Mouse (Mus musculus): ENCODE data around the gene Homer1. TPM values are rescaled to one million over a fixed set of nuclear protein-coding genes. Genes with fewer than 3 reads are reported as not detected.

The Homer1 gene
- polyA plus RNA-seq, 1 experiment from 2014 or later: 15.1 TPM

DNA sequence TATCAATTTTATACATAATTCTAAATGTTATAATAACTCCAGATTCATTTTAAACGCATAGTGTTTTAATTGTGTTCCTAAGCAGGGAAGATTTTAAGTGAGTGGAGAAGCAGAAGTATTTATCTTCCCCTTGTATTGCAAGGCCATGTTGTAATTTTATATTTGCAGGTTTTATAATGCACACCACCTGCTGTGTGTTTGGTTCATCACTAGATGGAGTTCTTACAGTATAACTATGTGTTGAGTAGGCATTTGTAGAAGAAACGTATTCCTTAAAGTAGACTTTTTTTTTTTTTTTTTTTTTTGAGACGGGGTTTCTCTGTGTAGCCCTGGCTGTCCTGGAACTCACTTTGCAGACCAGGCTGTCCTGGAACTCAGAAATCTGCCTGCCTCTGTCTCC is 35.9 kb downstream of the Homer1 start:
- no peak for TF ChIP-seq CTCF (IDR thresholded peaks at IDR 0.05)
- ATAC-seq: no peak
- in situ Hi-C loops (cut with MboI; ENCODE audit: low pct_unique_long_range_greater_than_20kb): no loop called here
- POLR2A ChIA-PET: no interaction called here
- CTCF ChIA-PET: no interaction called here
- no peaks in the 10 kb centered on the region for H3K27me3 ChIP-seq
- no peak for DNase-seq (ENCODE audit: low read depth, low spot score)

DNA sequence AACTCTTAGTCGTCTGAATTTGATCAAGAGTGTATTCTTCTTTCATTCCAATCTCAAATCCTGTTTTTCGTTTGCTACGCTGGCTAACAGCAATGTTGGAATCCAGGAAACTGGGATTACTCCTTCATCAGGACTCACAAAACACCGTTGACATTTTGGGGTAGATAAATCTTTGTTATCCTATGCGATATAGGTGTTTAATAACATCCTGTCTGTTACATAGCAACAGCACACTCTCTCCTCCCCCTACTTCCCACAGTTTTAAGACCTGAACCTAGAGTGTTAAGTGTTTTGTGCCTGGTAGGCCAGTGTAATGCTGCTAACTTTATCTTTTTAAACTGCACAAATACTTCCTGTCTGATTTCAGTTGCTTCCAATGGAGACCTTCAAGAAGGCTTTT is 39.0 kb downstream of the Homer1 start:
- H3K27me3 ChIP-seq: no peaks in the 10 kb centered on the region
- DNase-seq (ENCODE audit: low read depth, low spot score): no peak
- ATAC-seq: no peak
- TF ChIP-seq CTCF (IDR thresholded peaks at IDR 0.05): no peak
- ChIA-PET CTCF (no interaction called here), POLR2A (no interaction called here)
- in situ Hi-C loops (cut with MboI; ENCODE audit: low pct_unique_long_range_greater_than_20kb): no loop called here

DNA sequence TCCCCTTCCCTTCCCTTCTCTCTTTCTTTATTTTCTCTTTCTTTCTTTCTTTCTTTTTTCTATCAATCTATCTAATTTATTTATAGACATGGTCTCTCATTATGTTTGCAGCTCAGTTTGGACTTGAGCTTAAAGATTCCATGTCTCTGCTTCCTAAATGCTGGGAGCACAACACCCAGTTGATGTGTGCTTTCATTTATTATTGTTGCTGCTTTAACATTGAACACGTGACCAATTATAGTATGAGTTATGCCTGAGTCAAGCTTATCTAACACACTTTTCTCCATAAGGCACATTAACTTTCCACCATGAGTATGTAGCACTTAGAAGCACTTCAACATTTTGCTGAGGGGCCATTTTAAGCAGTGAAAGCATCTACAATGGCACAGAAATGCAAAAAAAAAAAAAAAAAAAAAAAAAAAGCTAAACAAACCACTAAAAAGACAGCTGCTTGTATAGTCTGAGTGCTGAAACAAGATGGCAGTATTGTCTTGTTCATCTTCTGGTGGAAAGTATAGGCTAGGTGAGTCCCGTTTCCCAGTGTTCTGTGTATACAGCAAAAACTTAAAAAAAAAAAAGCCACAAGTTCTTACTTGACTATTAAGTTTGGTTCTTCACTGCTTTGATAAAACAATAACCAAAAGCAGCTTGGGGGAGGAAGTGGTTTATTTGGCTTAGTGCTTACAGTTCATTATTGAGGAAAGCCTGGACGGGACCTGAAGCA is 41.3 kb downstream of the Homer1 start:
- no peak for ATAC-seq
- CTCF ChIA-PET: interaction anchor here (0.8 kb wide), 1 partner anchor 21 kb away, joined by 3 read pairs; no protein-coding TSS in a partner anchor

DNA sequence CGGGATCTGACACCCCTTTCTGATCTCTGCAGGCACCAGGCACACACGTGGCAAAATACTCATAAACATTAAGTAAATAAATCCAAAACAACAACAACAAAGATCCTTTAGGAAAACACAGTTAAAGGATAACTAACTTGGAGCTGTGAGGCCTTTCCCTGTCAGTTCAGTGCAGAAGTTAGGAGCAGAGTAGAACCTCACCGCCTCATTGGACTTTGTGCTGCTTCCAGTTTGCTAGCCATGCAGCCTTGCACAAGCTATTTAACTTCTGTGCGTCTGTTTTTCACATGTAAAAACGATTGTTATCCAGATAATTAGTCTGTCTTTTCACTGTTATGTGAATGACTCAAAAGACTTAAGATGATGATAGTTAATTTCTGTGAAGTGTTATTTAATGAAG is 43.2 kb downstream of the Homer1 start:
- DNase-seq (ENCODE audit: low read depth, low spot score): no peak
- no peak for ATAC-seq
- no peak for TF ChIP-seq CTCF (IDR thresholded peaks at IDR 0.05)
- CTCF ChIA-PET: interaction anchor here (2.2 kb wide), 1 partner anchor 17 kb away, joined by 5 read pairs; no protein-coding TSS in a partner anchor
- no peaks in the 10 kb centered on the region for H3K27me3 ChIP-seq
- in situ Hi-C loops (cut with MboI; ENCODE audit: low pct_unique_long_range_greater_than_20kb): no loop called here
- POLR2A ChIA-PET: no interaction called here

More for the DNA sequence above, 41.3 kb downstream of the Homer1 start:
- DNase-seq (ENCODE audit: low read depth, low spot score): no peak
- in situ Hi-C loops (cut with MboI; ENCODE audit: low pct_unique_long_range_greater_than_20kb): no loop called here
- H3K27me3 ChIP-seq: no peaks in the 10 kb centered on the region
- TF ChIP-seq CTCF (IDR thresholded peaks at IDR 0.05): no peak
- POLR2A ChIA-PET: interaction anchor here (0.7 kb wide), 1 partner anchor 114 kb away, joined by 4 read pairs; no protein-coding TSS in a partner anchor

DNA sequence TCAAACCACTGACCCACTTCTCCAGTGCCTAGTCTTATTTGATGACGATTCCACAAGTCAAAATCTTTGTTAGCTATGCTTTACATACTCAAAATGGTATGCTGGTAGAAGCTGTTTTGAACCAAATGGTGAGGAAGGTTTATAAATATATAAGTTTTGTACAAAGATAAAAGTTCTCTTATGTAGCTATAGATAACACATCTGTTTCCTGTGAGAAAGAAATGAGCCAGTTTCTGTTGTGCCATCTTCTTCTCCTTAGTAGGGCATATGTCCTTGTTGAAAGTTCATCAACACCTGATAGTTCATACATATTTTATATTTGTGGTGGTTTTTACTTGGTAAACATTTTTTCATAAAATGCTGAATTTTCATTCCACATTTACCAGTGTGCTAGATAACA is 45.0 kb downstream of the Homer1 start:
- CTCF ChIA-PET: interaction anchor here (1.0 to 2.2 kb wide), 2 partner anchors 15 kb away, joined by 3 to 5 read pairs; no protein-coding TSS in a partner anchor
- no peak for TF ChIP-seq CTCF (IDR thresholded peaks at IDR 0.05)

DNA sequence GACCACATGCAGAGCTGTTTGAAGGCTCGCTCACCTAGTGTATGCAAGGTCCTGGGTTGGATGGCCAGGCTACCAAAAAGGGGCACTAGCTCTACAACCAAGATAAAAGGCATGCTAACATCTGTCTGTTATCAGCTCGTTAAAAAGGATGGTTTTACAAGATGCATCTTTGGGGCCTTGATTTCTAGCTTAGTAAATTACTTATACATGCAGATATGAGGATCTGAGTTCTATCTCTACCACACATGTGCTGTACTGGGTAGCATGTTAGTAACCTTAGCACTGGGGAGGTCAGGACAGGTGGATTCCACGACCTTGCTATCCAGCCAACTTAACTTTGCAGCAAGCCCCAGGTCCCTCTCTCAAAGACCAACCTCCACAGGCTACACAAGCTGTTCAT is 46.4 kb downstream of the Homer1 start:
- in situ Hi-C loops (cut with MboI; ENCODE audit: low pct_unique_long_range_greater_than_20kb): no loop called here
- ChIA-PET POLR2A (no interaction called here), CTCF (no interaction called here)
- no peaks in the 10 kb centered on the region for H3K27me3 ChIP-seq
- no peak for DNase-seq (ENCODE audit: low read depth, low spot score)
- TF ChIP-seq CTCF (IDR thresholded peaks at IDR 0.05): no peak
- ATAC-seq: no peak

More for the DNA sequence above, 45.0 kb downstream of the Homer1 start:
- in situ Hi-C loops (cut with MboI; ENCODE audit: low pct_unique_long_range_greater_than_20kb): no loop called here
- ATAC-seq (no peak), DNase-seq (ENCODE audit: low read depth, low spot score) (no peak)
- POLR2A ChIA-PET: no interaction called here
- no peaks in the 10 kb centered on the region for H3K27me3 ChIP-seq

DNA sequence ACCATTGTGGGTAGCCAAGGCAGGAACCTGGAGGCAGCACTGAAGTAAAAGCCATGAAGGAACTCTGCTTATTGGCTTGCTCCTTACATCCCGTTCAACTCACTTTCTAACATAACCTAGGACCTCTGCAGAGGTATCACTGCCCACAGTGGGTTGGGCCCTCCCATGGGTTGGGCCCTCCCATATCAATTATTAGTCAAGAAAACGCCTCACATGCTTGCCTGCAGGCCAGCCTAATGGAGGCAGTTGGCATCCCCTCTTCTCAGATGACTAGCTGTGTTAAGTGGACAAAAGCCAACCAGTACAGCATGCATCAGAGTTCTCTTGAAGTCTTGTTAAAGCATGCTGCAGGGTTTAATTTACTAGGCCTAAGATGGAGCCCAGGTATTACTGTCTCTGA is 52.6 kb downstream of the Homer1 start:
- TF ChIP-seq CTCF (IDR thresholded peaks at IDR 0.05): no peak
- ATAC-seq (no peak), DNase-seq (ENCODE audit: low read depth, low spot score) (no peak)
- POLR2A ChIA-PET: no interaction called here
- in situ Hi-C loops (cut with MboI; ENCODE audit: low pct_unique_long_range_greater_than_20kb): no loop called here
- no peaks in the 10 kb centered on the region for H3K27me3 ChIP-seq
- CTCF ChIA-PET: no interaction called here

DNA sequence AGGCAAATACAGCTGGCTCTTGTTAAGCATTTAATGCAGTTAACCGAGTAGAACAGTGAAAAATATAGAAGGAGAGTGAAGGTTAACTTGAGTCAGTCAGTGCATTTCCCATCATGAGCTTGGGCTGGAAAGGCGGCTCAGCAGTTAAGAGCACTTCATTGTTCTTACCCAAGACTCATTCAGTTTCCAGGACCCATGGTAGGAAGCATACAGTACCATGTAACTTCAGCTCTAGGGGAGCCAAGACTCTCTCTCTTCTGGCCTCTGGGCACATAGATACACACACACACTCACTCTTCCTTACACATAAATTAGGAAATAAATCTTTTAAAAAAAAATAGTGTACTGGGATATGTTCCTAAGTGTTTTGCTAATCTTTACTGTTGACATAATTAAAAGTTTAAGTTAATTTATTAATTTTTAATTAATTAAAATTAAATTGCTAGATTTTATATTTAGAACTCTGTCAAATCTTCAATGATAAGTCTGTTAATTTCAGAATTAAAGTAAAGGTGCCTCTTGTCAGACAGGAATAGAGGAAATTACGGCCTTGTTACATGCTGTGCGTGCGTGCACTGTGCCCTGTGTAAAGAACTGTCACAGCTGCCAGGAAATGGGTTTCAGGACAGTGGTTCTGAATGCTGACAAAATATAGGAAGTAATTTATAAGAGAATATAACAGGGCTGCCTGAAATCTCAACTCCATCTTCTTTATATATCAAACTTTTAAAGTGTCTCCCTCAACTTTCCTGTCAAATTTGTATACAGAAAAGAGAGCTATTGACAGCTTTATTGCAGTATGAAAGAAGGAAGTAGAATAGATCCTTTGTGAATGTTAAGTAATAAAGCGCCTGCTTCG is 55.2 kb downstream of the Homer1 start:
- CTCF ChIA-PET: no interaction called here
- H3K27me3 ChIP-seq: no peaks in the 10 kb centered on the region
- no peak for TF ChIP-seq CTCF (IDR thresholded peaks at IDR 0.05)
- ATAC-seq: no peak
- in situ Hi-C loops (cut with MboI; ENCODE audit: low pct_unique_long_range_greater_than_20kb): no loop called here
- no peak for DNase-seq (ENCODE audit: low read depth, low spot score)
- POLR2A ChIA-PET: no interaction called here

DNA sequence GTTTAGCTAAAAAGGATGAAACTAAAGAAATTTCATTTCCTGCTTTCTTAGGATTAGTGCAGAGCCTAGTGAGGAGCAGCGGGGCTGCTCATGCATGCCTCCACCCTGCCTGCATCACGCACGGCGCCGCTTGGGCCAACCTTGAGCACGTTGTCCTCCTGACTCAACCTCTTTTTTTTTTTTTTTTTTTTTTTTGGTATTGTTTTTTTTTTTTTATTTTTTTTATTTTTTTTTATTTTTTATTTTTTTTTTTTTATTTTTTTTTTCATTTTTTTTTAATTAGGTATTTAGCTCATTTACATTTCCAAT is 55.8 kb downstream of the Homer1 start:
- TF ChIP-seq CTCF (IDR thresholded peaks at IDR 0.05): no peak
- in situ Hi-C loops (cut with MboI; ENCODE audit: low pct_unique_long_range_greater_than_20kb): no loop called here
- ChIA-PET CTCF (no interaction called here), POLR2A (no interaction called here)
- DNase-seq (ENCODE audit: low read depth, low spot score): no peak
- H3K27me3 ChIP-seq: no peaks in the 10 kb centered on the region
- ATAC-seq: no peak

DNA sequence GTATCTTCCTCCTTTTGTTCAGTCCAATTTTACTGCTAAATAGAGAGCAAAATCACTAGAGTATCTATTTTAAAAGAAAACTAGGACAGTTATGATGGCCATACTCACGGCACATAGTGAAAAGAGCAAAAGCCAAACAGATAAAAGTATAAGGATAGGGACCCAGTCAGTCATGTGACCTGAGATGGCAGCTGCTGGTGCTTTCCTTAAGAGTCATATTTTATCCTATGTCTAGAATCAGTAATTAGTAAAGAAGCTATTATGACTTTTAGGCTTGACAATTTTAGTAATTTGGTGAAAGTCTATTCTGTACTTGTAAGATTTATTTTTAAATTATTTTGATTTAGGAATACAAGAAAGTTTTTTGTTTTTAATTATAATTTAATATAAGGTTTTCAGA is 59.1 kb downstream of the Homer1 start:
- no peaks in the 10 kb centered on the region for H3K27me3 ChIP-seq
- in situ Hi-C loops (cut with MboI; ENCODE audit: low pct_unique_long_range_greater_than_20kb): no loop called here
- ChIA-PET CTCF (interaction anchor here (1.3 to 2.4 kb wide), 3 partner anchors 15 to 60 kb away, joined by 3 to 5 read pairs (median 4); no protein-coding TSS in a partner anchor), POLR2A (no interaction called here)
- no peak for TF ChIP-seq CTCF (IDR thresholded peaks at IDR 0.05)
- no peak for DNase-seq (ENCODE audit: low read depth, low spot score)
- ATAC-seq: no peak

DNA sequence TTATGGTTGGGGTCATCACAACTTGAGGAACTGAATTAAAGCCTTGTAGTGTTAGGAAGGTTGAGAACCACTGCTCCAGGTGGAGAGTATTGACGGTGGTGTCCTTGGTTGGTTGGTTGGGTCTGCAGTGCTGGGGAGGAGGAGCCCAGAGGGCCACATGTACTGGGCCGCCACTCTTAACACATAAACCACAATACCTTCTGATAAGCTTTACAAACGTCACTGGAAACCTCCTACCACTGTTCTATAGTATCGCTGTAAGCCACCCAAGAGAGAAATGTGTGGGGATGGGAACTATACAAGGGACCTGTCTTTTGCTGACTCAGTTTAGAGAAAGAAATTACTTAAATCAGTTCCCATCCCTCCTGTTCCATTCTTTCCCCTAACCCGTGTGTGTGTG is 68.1 kb downstream of the Homer1 start:
- no peak for DNase-seq (ENCODE audit: low read depth, low spot score)
- TF ChIP-seq CTCF (IDR thresholded peaks at IDR 0.05): no peak
- POLR2A ChIA-PET: no interaction called here
- CTCF ChIA-PET: interaction anchor here (1.7 kb wide), 1 partner anchor 10 kb away, joined by 3 read pairs; no protein-coding TSS in a partner anchor
- ATAC-seq: no peak
- no peaks in the 10 kb centered on the region for H3K27me3 ChIP-seq
- in situ Hi-C loops (cut with MboI; ENCODE audit: low pct_unique_long_range_greater_than_20kb): no loop called here

Measured in Patski (cell line).